Mouse (Mus musculus) heart, embryonic 12.5 days (tissue): Measurements from ENCODE around the gene Syt17. TPM values are rescaled to one million over a fixed set of nuclear protein-coding genes. Genes with fewer than 3 reads are reported as not detected.

Experiments
- ATAC-seq: fragments of 200-750 bp; cut with Nextera tagmentation; 2 replicates; pipeline ENCODE4 v1.8.0; 2017; ENCODE audit warnings: moderate TSS enrichment, moderate library complexity; ENCODE audit not compliant: insufficient number of reproducible peaks, low FRiP score
- H3K27ac ChIP-seq: fragments of 300-500 bp; sonication (generic); 2 replicates; pipeline ENCODE4 v1.5.1; 2016; ENCODE audit warnings: mild to moderate bottlenecking, moderate library complexity; ENCODE audit not compliant: poor library complexity, severe bottlenecking
- H3K27me3 ChIP-seq: fragments of 300-500 bp; sonication (generic); replicated peaks from 2 replicates; pipeline ENCODE4 v1.6.1; 2016; ENCODE audit warnings: mild to moderate bottlenecking, moderate library complexity
- H3K36me3 ChIP-seq: fragments of 300-500 bp; sonication (generic); 2 replicates; pipeline ENCODE4 v1.6.1; 2016; ENCODE audit warnings: mild to moderate bottlenecking, moderate library complexity
- H3K4me1 ChIP-seq: fragments of 300-500 bp; sonication (generic); replicated peaks from 2 replicates; pipeline ENCODE4 v1.6.1; 2016; ENCODE audit warnings: mild to moderate bottlenecking
- H3K4me2 ChIP-seq: fragments of 300-500 bp; sonication (generic); 2 replicates; pipeline ENCODE4 v1.6.1; 2016; ENCODE audit warnings: mild to moderate bottlenecking, moderate library complexity
- H3K4me3 ChIP-seq: fragments of 300-500 bp; sonication (generic); 2 replicates; pipeline ENCODE4 v1.5.1; 2016; ENCODE audit warnings: mild to moderate bottlenecking
- H3K9ac ChIP-seq: fragments of 300-500 bp; sonication (generic); 2 replicates; pipeline ENCODE4 v1.6.1; 2016; ENCODE audit warnings: mild to moderate bottlenecking, moderate library complexity
- H3K9me3 ChIP-seq: fragments of 300-500 bp; sonication (generic); replicated peaks from 2 replicates; pipeline ENCODE4 v1.6.1; 2016; ENCODE audit warnings: mild to moderate bottlenecking, moderate library complexity
- WGBS: fragments of 180-500 bp; shearing (Covaris S2); methylation state at CpG from one replicate; pipeline ENCODE4 v1.1.7; 2016; 5-methylcytosine and 5-hydroxymethylcytosine counted together
- polyA plus RNA-seq: library from polyadenylated mRNA; unstranded; fragments of >200 nt; fragmentation: Nextera tagmentation; extraction: Ambion mirVana; gene quantifications from 2 replicates; pipeline ENCODE4 v1.2.1, GENCODE M21; 2016

The Syt17 gene
- polyA plus RNA-seq, 1 experiment from 2014 or later = 1.2 TPM

GRCm38 (mm10) chr7:118346943-118347342 lies 101.1 kb downstream of the Syt17 start:
- 58% methylated on average over 2 of the region's 2 CpGs for WGBS

GRCm38 (mm10) chr7:118346432-118346831 lies 101.6 kb downstream of the Syt17 start:
- H3K4me2 ChIP-seq = no peak overlapping the region
- no peak for ATAC-seq
- WGBS = 54% methylated on average over 2 of the region's 2 CpGs
- no peaks in the 10 kb centered on the region for H3K4me1 ChIP-seq
- H3K9me3 ChIP-seq = peaks cover 3% of the 10 kb centered on the region; the same call in 1 of the 2 replicates
- no peak overlapping the region for H3K27ac ChIP-seq
- H3K9ac ChIP-seq = no peak overlapping the region
- no peak overlapping the region for H3K4me3 ChIP-seq
- no peaks in the 10 kb centered on the region for H3K27me3 ChIP-seq
- H3K36me3 ChIP-seq = no peaks in the 10 kb centered on the region

More at GRCm38 (mm10) chr7:118346943-118347342, 101.1 kb downstream of the Syt17 start:
- H3K9ac ChIP-seq = no peak overlapping the region
- H3K9me3 ChIP-seq = peaks cover 3% of the 10 kb centered on the region; the same call in 1 of the 2 replicates
- H3K4me2 ChIP-seq = no peak overlapping the region
- H3K27me3 ChIP-seq = no peaks in the 10 kb centered on the region
- no peak overlapping the region for H3K4me3 ChIP-seq
- no peaks in the 10 kb centered on the region for H3K36me3 ChIP-seq
- H3K27ac ChIP-seq = no peak overlapping the region
- ATAC-seq = no peak
- H3K4me1 ChIP-seq = no peaks in the 10 kb centered on the region

- H3K4me2 ChIP-seq = no peak overlapping the region
- H3K27me3 ChIP-seq = no peaks in the 10 kb centered on the region
- H3K4me3 ChIP-seq = no peak overlapping the region
- no peak overlapping the region for H3K27ac ChIP-seq
- peaks cover 3% of the 10 kb centered on the region; the same call in 1 of the 2 replicates for H3K9me3 ChIP-seq
- ATAC-seq = no peak
- H3K36me3 ChIP-seq = no peaks in the 10 kb centered on the region
- WGBS = 62% methylated on average over 3 of the region's 3 CpGs
- H3K4me1 ChIP-seq = no peaks in the 10 kb centered on the region
- H3K9ac ChIP-seq = no peak overlapping the region
These were observed 102.6 kb downstream of the Syt17 start for GRCm38 (mm10) chr7:118345396-118345795.

DNA sequence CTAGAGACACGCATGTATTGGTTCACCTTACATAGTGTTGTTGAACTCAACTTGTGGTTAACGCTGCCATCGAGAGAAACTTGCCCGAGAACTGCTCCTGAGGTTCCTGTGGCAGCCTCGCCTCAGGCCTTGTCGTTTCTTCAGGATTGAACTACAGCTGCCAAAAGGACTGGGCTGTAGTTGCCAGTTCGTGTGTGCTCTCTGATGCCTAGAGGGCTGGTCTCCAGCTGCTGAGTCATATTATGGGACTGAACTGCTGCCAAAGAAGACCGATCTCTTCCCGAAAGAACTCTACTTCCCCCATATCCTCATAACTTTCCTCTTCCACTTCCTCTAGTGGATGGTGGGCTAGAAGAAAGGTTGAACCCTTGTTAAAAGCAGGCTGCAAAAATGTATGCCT lies 103.3 kb downstream of the Syt17 start:
- Histone ChIP-seq H3K27me3 (no peaks in the 10 kb centered on the region), H3K27ac (no peak overlapping the region), H3K9me3 (peaks cover 3% of the 10 kb centered on the region; the same call in 1 of the 2 replicates), H3K9ac (no peak overlapping the region), H3K36me3 (no peaks in the 10 kb centered on the region), H3K4me2 (no peak overlapping the region), H3K4me3 (no peak overlapping the region), H3K4me1 (no peaks in the 10 kb centered on the region)
- WGBS = 72% methylated on average over 9 of the region's 9 CpGs
- no peak for ATAC-seq

Other genes starting within 250 kb of the Syt17 start
- gene Smg1, start 204.6 kb downstream of the Syt17 start, polyA plus RNA-seq = 15.0 and 15.6 TPM in 2 replicates
- gene Itpripl2, start 43.8 kb upstream of the Syt17 start, polyA plus RNA-seq = 3.7 and 4.1 TPM in 2 replicates
- gene Coq7, start 85.1 kb upstream of the Syt17 start, polyA plus RNA-seq = 148 and 149 TPM in 2 replicates
- 2.4 TPM in 2 replicates for gene Tmc7, start 136.5 kb upstream of the Syt17 start, polyA plus RNA-seq
- 0.12 and 0.22 TPM in 2 replicates for gene Tmc5, start 149.1 kb upstream of the Syt17 start, polyA plus RNA-seq